Mouse (Mus musculus) kidney, embryonic 14.5 days (tissue): ENCODE results near the gene Prss32. TPM values are rescaled to one million over a fixed set of nuclear protein-coding genes. Genes with fewer than 3 reads are reported as not detected.
"Not testable (repeated sequence)": the region's sequence is repeated elsewhere in the genome, so short reads cannot be mapped to it uniquely, and the experiment has no call there.

Experiments
- ATAC-seq: fragments of 200-750 bp; cut with Nextera tagmentation; 2 replicates; pipeline ENCODE4 v1.8.0; 2017; ENCODE audit warnings: moderate number of reproducible peaks, mild to moderate bottlenecking, moderate TSS enrichment, moderate library complexity; ENCODE audit not compliant: low FRiP score, low TSS enrichment
- H3K27ac ChIP-seq: fragments of 300-500 bp; sonication (generic); 2 replicates; pipeline ENCODE4 v1.5.1; 2014; ENCODE audit warnings: low read depth, mild to moderate bottlenecking, low read length, moderate library complexity, mixed read lengths
- H3K27me3 ChIP-seq: fragments of 300-500 bp; sonication (generic); 2 replicates; pipeline ENCODE4 v1.6.1; 2014; ENCODE audit warnings: mild to moderate bottlenecking, low read length; ENCODE audit not compliant: control insufficient read depth, insufficient read depth
- H3K36me3 ChIP-seq: fragments of 300-500 bp; sonication (generic); 2 replicates; pipeline ENCODE4 v1.6.1; 2014; ENCODE audit warnings: low read length, mixed read lengths; ENCODE audit not compliant: control insufficient read depth, insufficient read depth
- H3K4me1 ChIP-seq: fragments of 300-500 bp; sonication (generic); 2 replicates; pipeline ENCODE4 v1.6.1; 2014; ENCODE audit warnings: low read length, mixed read lengths; ENCODE audit not compliant: control insufficient read depth, insufficient read depth
- H3K4me2 ChIP-seq: fragments of 300-500 bp; sonication (generic); replicated peaks from 2 replicates; pipeline ENCODE4 v1.6.1; 2014; ENCODE audit warnings: low read depth, mild to moderate bottlenecking, low read length
- H3K4me3 ChIP-seq: fragments of 300-500 bp; sonication (generic); 2 replicates; pipeline ENCODE4 v1.5.1; 2014; ENCODE audit warnings: mild to moderate bottlenecking, low read length
- H3K9ac ChIP-seq: fragments of 300-500 bp; sonication (generic); 2 replicates; pipeline ENCODE4 v1.6.1; 2014; ENCODE audit warnings: low read depth, mild to moderate bottlenecking, low read length, moderate library complexity
- H3K9me3 ChIP-seq: fragments of 300-500 bp; sonication (generic); 2 replicates; pipeline ENCODE4 v1.6.1; 2016; ENCODE audit warnings: low read length; ENCODE audit not compliant: control insufficient read depth
- WGBS: fragments of 180-500 bp; shearing (Covaris S2); extraction: QIAGEN DNeasy Blood & Tissue Kit; methylation state at CpG from one replicate; pipeline ENCODE4 v1.1.7; 2014; 5-methylcytosine and 5-hydroxymethylcytosine counted together
- microRNA-seq: library from miRNA; unstranded; fragments of <30 nt; microRNA quantifications from one replicate; pipeline ENCODE4, GENCODE M21; 2016
- polyA plus RNA-seq: library from polyadenylated mRNA; unstranded; fragments of >200 nt; fragmentation: Nextera tagmentation; extraction: Ambion mirVana; gene quantifications from 2 replicates; pipeline ENCODE4 v1.2.1, GENCODE M21; 2014

The Prss32 gene
- polyA plus RNA-seq, 1 experiment from 2014 or later = not detected

GRCm38 (mm10) chr17:23877166-23877565 lies 33.5 kb downstream of the Prss32 start:
- Histone ChIP-seq H3K27me3 (no peaks in the 10 kb centered on the region), H3K4me3 (no peak overlapping the region), H3K36me3 (no peaks in the 10 kb centered on the region), H3K27ac (no peak overlapping the region), H3K9me3 (no peaks in the 10 kb centered on the region), H3K4me2 (no peak overlapping the region), H3K9ac (no peak overlapping the region), H3K4me1 (no peaks in the 10 kb centered on the region)
- WGBS = 84% methylated on average over 2 of the region's 2 CpGs
- ATAC-seq = no peak

- H3K4me2 ChIP-seq, H3K27ac ChIP-seq, ATAC-seq, H3K4me3 ChIP-seq, H3K27me3 ChIP-seq, H3K36me3 ChIP-seq, H3K4me1 ChIP-seq, H3K9ac ChIP-seq, H3K9me3 ChIP-seq: not testable (repeated sequence)
- WGBS = 87% methylated on average over 4 of the region's 4 CpGs
Observed at GRCm38 (mm10) chr17:23880576-23880975, 36.9 kb downstream of the Prss32 start, which contains the start of the genes Dcpp1 and Dcpp2. TSS of gene Dcpp1 (plus strand) at chr17:23880876. TSS of gene Dcpp2 (plus strand) at chr17:23880880.

Small RNA genes lying within 50 kb of the gene (microRNA-seq; reads per million reads assigned to microRNA genes)
- 0.84 reads per million for gene Mir5125

Other genes with a start within 250 kb of the Prss32 start
- gene Zfp13, start 244.4 kb upstream of the Prss32 start, polyA plus RNA-seq = 15.3 and 19.1 TPM in 2 replicates
- gene Zscan10, start 243.0 kb upstream of the Prss32 start, polyA plus RNA-seq = 0.29 and 0.45 TPM in 2 replicates
- 0.46 and 1.3 TPM in 2 replicates for gene Mmp25, start 198.6 kb upstream of the Prss32 start, polyA plus RNA-seq
- gene Bicdl2, start 183.3 kb upstream of the Prss32 start, polyA plus RNA-seq = 0.76 and 1.2 TPM in 2 replicates
- gene Hcfc1r1, start 170.3 kb upstream of the Prss32 start, polyA plus RNA-seq = 61.9 and 83.8 TPM in 2 replicates
- gene Thoc6, start 170.0 kb upstream of the Prss32 start, polyA plus RNA-seq = 53.0 and 62.9 TPM in 2 replicates
- gene Tnfrsf12a, start 166.4 kb upstream of the Prss32 start, polyA plus RNA-seq = 14.5 and 16.4 TPM in 2 replicates
- gene Cldn6, start 164.6 kb upstream of the Prss32 start, polyA plus RNA-seq = 153 and 181 TPM in 2 replicates
- gene Cldn9, start 159.8 kb upstream of the Prss32 start, polyA plus RNA-seq = 63.7 and 65.5 TPM in 2 replicates
- gene 1520401A03Rik, start 121.1 kb upstream of the Prss32 start, polyA plus RNA-seq = 0.15 and 0.16 TPM in 2 replicates
- 41.6 and 56.4 TPM in 2 replicates for gene Pkmyt1, start 117.5 kb upstream of the Prss32 start, polyA plus RNA-seq
- gene Paqr4, start 103.0 kb upstream of the Prss32 start, polyA plus RNA-seq = 14.7 and 17.6 TPM in 2 replicates
- 2.1 and 2.9 TPM in 2 replicates for gene Kremen2, start 98.0 kb upstream of the Prss32 start, polyA plus RNA-seq
- gene Flywch1, start 72.3 kb upstream of the Prss32 start, polyA plus RNA-seq = 73.0 and 91.7 TPM in 2 replicates
- 40.7 and 43.7 TPM in 2 replicates for gene Flywch2, start 57.8 kb upstream of the Prss32 start, polyA plus RNA-seq
- gene Srrm2, start 53.3 kb upstream of the Prss32 start, polyA plus RNA-seq = 560 and 567 TPM in 2 replicates
- gene Elob, start 14.7 kb upstream of the Prss32 start, polyA plus RNA-seq = 982 and 1,429 TPM in 2 replicates
- 0.26 and 0.41 TPM in 2 replicates for gene Prss33, start 7.8 kb upstream of the Prss32 start, polyA plus RNA-seq
- gene Prss41, start 317 bp downstream of the Prss32 start, polyA plus RNA-seq = 3.1 and 3.9 TPM in 2 replicates
- gene Prss21, start 24.2 kb downstream of the Prss32 start, polyA plus RNA-seq = not detected in 2 replicates
- gene Dcpp1, start 37.0 kb downstream of the Prss32 start, polyA plus RNA-seq = not detected in 2 replicates
- gene Dcpp2, start 37.0 kb downstream of the Prss32 start, polyA plus RNA-seq = not detected in 2 replicates
- not detected in 2 replicates for gene Dcpp3, start 73.6 kb downstream of the Prss32 start, polyA plus RNA-seq
- not detected in 2 replicates for gene Sbp, start 97.8 kb downstream of the Prss32 start, polyA plus RNA-seq
- gene Sbpl, start 111.4 kb downstream of the Prss32 start, polyA plus RNA-seq = not detected in 2 replicates
- 0.26 and 0.30 TPM in 2 replicates for gene Prss30, start 136.7 kb downstream of the Prss32 start, polyA plus RNA-seq
- 0.59 and 0.91 TPM in 2 replicates for gene Prss22, start 154.2 kb downstream of the Prss32 start, polyA plus RNA-seq
- not detected in 2 replicates for gene Prss27, start 194.3 kb downstream of the Prss32 start, polyA plus RNA-seq
- 46.2 and 65.1 TPM in 2 replicates for gene Kctd5, start 229.6 kb downstream of the Prss32 start, polyA plus RNA-seq